In the genomic region with DNA sequence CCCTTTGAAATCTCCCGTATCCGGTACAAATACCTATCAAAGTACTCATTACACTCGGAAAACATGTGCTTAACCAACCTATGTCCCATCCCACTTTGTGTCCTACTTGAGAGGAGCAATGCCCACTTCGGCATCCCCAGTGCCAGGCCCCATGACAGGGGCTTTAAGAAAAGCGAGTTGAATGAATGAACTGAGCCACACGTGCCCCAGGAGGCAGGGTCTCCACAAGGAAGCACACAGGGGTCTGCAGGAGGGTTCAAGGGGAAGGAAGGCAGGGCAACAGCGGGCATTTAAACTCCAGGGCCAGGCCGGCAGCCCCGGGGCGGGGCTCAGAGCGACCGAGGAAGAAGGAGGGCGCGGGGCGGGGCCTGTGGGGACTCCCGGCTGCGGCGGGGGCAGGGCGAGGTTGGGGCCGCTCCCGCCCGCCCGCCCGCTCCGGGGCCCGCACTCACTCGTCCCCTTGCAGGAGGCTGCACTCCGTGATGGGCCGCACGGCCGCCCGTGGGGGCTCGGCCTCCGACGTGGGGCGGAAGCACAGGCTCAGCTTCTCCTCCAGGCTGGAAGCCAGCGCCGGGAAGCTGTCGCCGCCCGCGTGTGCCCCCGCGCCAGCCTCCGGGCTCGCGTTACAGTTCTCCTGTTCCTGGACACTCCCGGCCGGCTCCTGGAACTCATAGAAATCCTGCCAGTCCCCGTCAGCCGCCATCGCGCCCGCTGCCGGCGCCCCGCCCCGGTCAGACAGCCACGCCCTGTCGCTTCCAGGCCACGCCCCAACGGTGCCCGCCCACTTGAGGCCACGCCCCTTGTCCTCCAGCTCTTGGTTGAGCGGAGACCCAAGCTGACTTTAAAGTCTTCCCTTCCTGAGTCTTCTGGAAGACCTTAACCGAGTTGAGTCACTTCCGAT, we compare ENCODE assay signal across 7 mouse cellular contexts. TPM values are rescaled to one million over a fixed set of nuclear protein-coding genes. Genes with fewer than 3 reads are reported as not detected.
A peak's percentile ranks its signal among the peaks of the same experiment; 100 is the strongest.
DNase-seq lines count a peak whose midpoint lies in the region; ATAC-seq lines count a peak whose summit lies in the region.

TSS of gene Fez2 (minus strand) at position 772 of the 901 bp plus-strand sequence.

- no peaks in the 10 kb centered on the region for H3K9me3 ChIP-seq in intestine, embryonic 16.5 days (ENCODE audit: control insufficient read depth, low read length)
- H3K9me3 ChIP-seq in midbrain, embryonic 11.5 days (ENCODE audit: control insufficient read depth, low read length): no peaks in the 10 kb centered on the region

- peak within 1 kb of the TSS; percentile 95 for H3K9ac ChIP-seq in intestine, embryonic 16.5 days (ENCODE audit: low read depth, low read length)
- peak within 1 kb of the TSS; percentile 85 for H3K9ac ChIP-seq in midbrain, embryonic 11.5 days (ENCODE audit: low read length)

- H3K27me3 ChIP-seq in intestine, embryonic 16.5 days (replicated peaks; ENCODE audit: control insufficient read depth, insufficient read depth, low read length): no peaks in the 10 kb centered on the region
- no peaks in the 10 kb centered on the region for H3K27me3 ChIP-seq in midbrain, embryonic 11.5 days (ENCODE audit: control insufficient read depth, insufficient read depth, low read length)

- peak; percentile 98 to 99 for DNase-seq in adrenal gland, adult 18-20 months (ENCODE audit: low spot score in 2 of 2)
- DNase-seq in embryo, embryonic 11.5 days (ENCODE audit: low read depth, low spot score): peak; percentile 77
- DNase-seq in gastrocnemius, postnatal 4 days (ENCODE audit: low spot score in 2 of 2): peak; percentile 90 to 94
- peak; percentile 88 to 90 for DNase-seq in left cerebral cortex, postnatal 36 days (ENCODE audit: low spot score in 2 of 2)
- peak; percentile 99 for DNase-seq in midbrain, embryonic 11.5 days (ENCODE audit: low spot score, missing footprints)
- DNase-seq in skeletal muscle tissue, adult 2 months (ENCODE audit: low read depth, low spot score): peak; percentile 91

- peak within 1 kb of the TSS; percentile 95 for H3K4me3 ChIP-seq in intestine, embryonic 16.5 days (ENCODE audit: low read length)
- peak within 1 kb of the TSS; percentile 89 for H3K4me3 ChIP-seq in midbrain, embryonic 11.5 days (ENCODE audit: low read depth, low read length)

- WGBS in intestine, embryonic 16.5 days: under 1% methylated on average over 59 of the region's 67 CpGs
- 1% methylated on average over 58 of the region's 67 CpGs for WGBS in midbrain, embryonic 11.5 days

- H3K36me3 ChIP-seq in intestine, embryonic 16.5 days (ENCODE audit: control insufficient read depth, insufficient read depth, low read length): no peaks in the 10 kb centered on the region
- H3K36me3 ChIP-seq in midbrain, embryonic 11.5 days (ENCODE audit: control insufficient read depth, insufficient read depth, low read length): no peaks in the 10 kb centered on the region

- intact Hi-C loops in left cerebral cortex, postnatal 36 days (cut with DNase I): no loop called here

- H3K4me2 ChIP-seq in intestine, embryonic 16.5 days (ENCODE audit: low read depth, low read length): peak within 1 kb of the TSS; percentile 60
- peak within 1 kb of the TSS; percentile 57 for H3K4me2 ChIP-seq in midbrain, embryonic 11.5 days

- peak; percentile 96 for ATAC-seq in intestine, embryonic 16.5 days
- peak; percentile 97 for ATAC-seq in midbrain, embryonic 11.5 days (ENCODE audit: low FRiP score)

- peak within 1 kb of the TSS; percentile 99 for H3K27ac ChIP-seq in intestine, embryonic 16.5 days (ENCODE audit: low read length)
- peak within 1 kb of the TSS; percentile 84 for H3K27ac ChIP-seq in midbrain, embryonic 11.5 days (ENCODE audit: low read depth, low read length)

- H3K4me1 ChIP-seq in intestine, embryonic 16.5 days (ENCODE audit: control insufficient read depth, insufficient read depth, low read length): peaks cover 20% of the 10 kb centered on the region
- H3K4me1 ChIP-seq in midbrain, embryonic 11.5 days (ENCODE audit: control insufficient read depth, insufficient read depth, low read length): no peaks in the 10 kb centered on the region

RNA-seq across cellular contexts. Expression of gene Fez2, which starts in this region (rescaled TPM):
- total RNA-seq in adrenal gland, adult 18-20 months (2021): 10 to 100 TPM; 47.0 to 60.6 TPM
- total RNA-seq in gastrocnemius, postnatal 4 days (2021): 10 to 100 TPM; 52.9 to 56.6 TPM
- polyA plus RNA-seq in intestine, embryonic 16.5 days (2015; fragmentation: Nextera tagmentation; extraction: Ambion mirVana): 38.5 and 41.2 TPM in 2 replicates
- total RNA-seq in left cerebral cortex, postnatal 36 days (2021): 10 to 100 TPM; 33.1 to 38.4 TPM
- 57.5 and 60.4 TPM in 2 replicates for polyA plus RNA-seq in midbrain, embryonic 11.5 days (2014; fragmentation: Nextera tagmentation; extraction: Ambion mirVana)

Comparison
In these comparisons a context has a peak if more than half of its experiments do, and no peak if none do; other contexts are left out.
1. Peak in every context shown above with its lines: DNase-seq, ATAC-seq, H3K4me3 ChIP-seq and H3K27ac ChIP-seq.